Mouse (Mus musculus) midbrain, embryonic 14.5 days (tissue): Measurements from ENCODE around the gene Akap6. TPM values are rescaled to one million over a fixed set of nuclear protein-coding genes. Genes with fewer than 3 reads are reported as not detected.
A peak's percentile ranks its signal among the peaks of the same experiment; 100 is the strongest.

Experiments used
- ATAC-seq: fragments of 200-750 bp; cut with Nextera tagmentation; 2 replicates; pipeline ENCODE4 v1.8.0; 2017; ENCODE audit warnings: moderate number of reproducible peaks, moderate library complexity; ENCODE audit not compliant: low FRiP score, low TSS enrichment
- DNase-seq: peaks from one replicate; pipeline ENCODE4 v3.0.0-alpha.2; 2015
- H3K27ac ChIP-seq: fragments of 300-500 bp; sonication (generic); replicated peaks from 2 replicates; pipeline ENCODE4 v1.5.1; 2014; ENCODE audit warnings: mild to moderate bottlenecking, low read depth, low read length, moderate library complexity
- H3K27me3 ChIP-seq: fragments of 300-500 bp; sonication (generic); 2 replicates; pipeline ENCODE4 v1.6.1; 2014; ENCODE audit warnings: low read length, control low read depth, mixed read lengths; ENCODE audit not compliant: control insufficient read depth, insufficient read depth
- H3K36me3 ChIP-seq: fragments of 300-500 bp; sonication (generic); 2 replicates; pipeline ENCODE4 v1.6.1; 2014; ENCODE audit warnings: low read length, control low read depth; ENCODE audit not compliant: control insufficient read depth, insufficient read depth
- H3K4me1 ChIP-seq: fragments of 300-500 bp; sonication (generic); 2 replicates; pipeline ENCODE4 v1.6.1; 2014; ENCODE audit warnings: mild to moderate bottlenecking, antibody characterized with exemption, low read length, control low read depth; ENCODE audit not compliant: control insufficient read depth, insufficient read depth
- H3K4me2 ChIP-seq: fragments of 300-500 bp; sonication (generic); 2 replicates; pipeline ENCODE4 v1.6.1; 2014; ENCODE audit warnings: mild to moderate bottlenecking, low read length, moderate library complexity
- H3K4me3 ChIP-seq: fragments of 300-500 bp; sonication (generic); replicated peaks from 2 replicates; pipeline ENCODE4 v1.5.1; 2014; ENCODE audit warnings: low read depth, low read length
- H3K9ac ChIP-seq: fragments of 300-500 bp; sonication (generic); replicated peaks from 2 replicates; pipeline ENCODE4 v1.6.1; 2014; ENCODE audit warnings: mild to moderate bottlenecking, low read length, moderate library complexity
- H3K9me3 ChIP-seq: fragments of 300-500 bp; sonication (generic); 2 replicates; pipeline ENCODE4 v1.6.1; 2016; ENCODE audit warnings: low read length, control low read depth, mixed read lengths; ENCODE audit not compliant: control insufficient read depth
- WGBS: fragments of 180-500 bp; shearing (Covaris S2); extraction: QIAGEN DNeasy Blood & Tissue Kit; methylation state at CpG from one replicate; pipeline ENCODE4 v1.1.7; 2014; 5-methylcytosine and 5-hydroxymethylcytosine counted together
- polyA plus RNA-seq: library from polyadenylated mRNA; unstranded; fragments of >200 nt; fragmentation: Nextera tagmentation; extraction: Ambion mirVana; gene quantifications from 2 replicates; pipeline ENCODE4 v1.2.1, GENCODE M21; 2014

Gene Akap6
- polyA plus RNA-seq, 1 experiment from 2014 or later = 35.2 TPM

- H3K9me3 ChIP-seq = no peaks in the 10 kb centered on the region
- H3K4me1 ChIP-seq = peaks cover 3% of the 10 kb centered on the region
- H3K27me3 ChIP-seq = no peaks in the 10 kb centered on the region
- no peak overlapping the region for H3K4me2 ChIP-seq
- H3K27ac ChIP-seq = no peak overlapping the region
- no peaks in the 10 kb centered on the region for H3K36me3 ChIP-seq
- no peak overlapping the region for H3K4me3 ChIP-seq
- WGBS = 88% methylated on average over 2 of the region's 2 CpGs
- DNase-seq (no peak), ATAC-seq (no peak)
- H3K9ac ChIP-seq = no peak overlapping the region
Observed at GRCm38 (mm10) chr12:52764046-52764445, 64.9 kb downstream of the Akap6 start.

- DNase-seq (no peak), ATAC-seq (no peak)
- H3K4me3 ChIP-seq = no peak overlapping the region
- peaks cover 11% of the 10 kb centered on the region for H3K4me1 ChIP-seq
- H3K27me3 ChIP-seq = no peaks in the 10 kb centered on the region
- H3K27ac ChIP-seq = no peak overlapping the region
- no peaks in the 10 kb centered on the region for H3K36me3 ChIP-seq
- no peak overlapping the region for H3K9ac ChIP-seq
- no peak overlapping the region for H3K4me2 ChIP-seq
- no peaks in the 10 kb centered on the region for H3K9me3 ChIP-seq
- 91% methylated on average over 3 of the region's 3 CpGs for WGBS
Observed at GRCm38 (mm10) chr12:52764810-52765209, 65.6 kb downstream of the Akap6 start.

GRCm38 (mm10) chr12:52769561-52769960 lies 70.4 kb downstream of the Akap6 start:
- peaks cover 46% of the 10 kb centered on the region for H3K4me1 ChIP-seq

DNA sequence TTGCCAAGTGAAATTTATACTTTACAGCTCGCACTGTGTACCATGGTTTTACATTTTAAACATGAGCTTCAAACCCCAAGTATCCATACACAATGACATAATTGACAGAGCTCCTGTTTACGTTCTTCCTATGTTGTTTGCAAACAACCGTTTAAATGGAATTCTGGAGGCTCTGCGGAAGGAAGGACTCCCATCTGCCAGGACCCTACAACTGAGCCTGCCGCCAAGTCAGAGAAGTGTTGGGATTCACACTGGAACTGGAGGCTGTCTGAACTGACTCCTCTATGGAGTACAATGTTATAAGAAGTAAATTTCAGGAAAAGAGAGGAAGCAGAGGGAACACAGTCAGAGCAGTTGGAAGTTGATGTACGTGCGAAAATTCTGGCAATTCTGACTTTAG lies 72.7 kb downstream of the Akap6 start:
- Histone ChIP-seq H3K9ac (no peak overlapping the region), H3K36me3 (no peaks in the 10 kb centered on the region), H3K9me3 (no peaks in the 10 kb centered on the region), H3K27ac (no peak overlapping the region), H3K4me2 (no peak overlapping the region), H3K4me1 (peaks cover 47% of the 10 kb centered on the region), H3K27me3 (no peaks in the 10 kb centered on the region), H3K4me3 (no peak overlapping the region)
- no peak for ATAC-seq
- WGBS = 56% methylated on average over 7 of the region's 7 CpGs
- DNase-seq = no peak

More at GRCm38 (mm10) chr12:52769561-52769960, 70.4 kb downstream of the Akap6 start:
- H3K27me3 ChIP-seq = no peaks in the 10 kb centered on the region
- ATAC-seq (no peak), DNase-seq (no peak)
- H3K36me3 ChIP-seq = no peaks in the 10 kb centered on the region
- no peak overlapping the region for H3K27ac ChIP-seq
- WGBS = 13% methylated on average over 3 of the region's 3 CpGs
- no peaks in the 10 kb centered on the region for H3K9me3 ChIP-seq
- H3K4me2 ChIP-seq = no peak overlapping the region
- H3K4me3 ChIP-seq = no peak overlapping the region
- H3K9ac ChIP-seq = no peak overlapping the region

DNA sequence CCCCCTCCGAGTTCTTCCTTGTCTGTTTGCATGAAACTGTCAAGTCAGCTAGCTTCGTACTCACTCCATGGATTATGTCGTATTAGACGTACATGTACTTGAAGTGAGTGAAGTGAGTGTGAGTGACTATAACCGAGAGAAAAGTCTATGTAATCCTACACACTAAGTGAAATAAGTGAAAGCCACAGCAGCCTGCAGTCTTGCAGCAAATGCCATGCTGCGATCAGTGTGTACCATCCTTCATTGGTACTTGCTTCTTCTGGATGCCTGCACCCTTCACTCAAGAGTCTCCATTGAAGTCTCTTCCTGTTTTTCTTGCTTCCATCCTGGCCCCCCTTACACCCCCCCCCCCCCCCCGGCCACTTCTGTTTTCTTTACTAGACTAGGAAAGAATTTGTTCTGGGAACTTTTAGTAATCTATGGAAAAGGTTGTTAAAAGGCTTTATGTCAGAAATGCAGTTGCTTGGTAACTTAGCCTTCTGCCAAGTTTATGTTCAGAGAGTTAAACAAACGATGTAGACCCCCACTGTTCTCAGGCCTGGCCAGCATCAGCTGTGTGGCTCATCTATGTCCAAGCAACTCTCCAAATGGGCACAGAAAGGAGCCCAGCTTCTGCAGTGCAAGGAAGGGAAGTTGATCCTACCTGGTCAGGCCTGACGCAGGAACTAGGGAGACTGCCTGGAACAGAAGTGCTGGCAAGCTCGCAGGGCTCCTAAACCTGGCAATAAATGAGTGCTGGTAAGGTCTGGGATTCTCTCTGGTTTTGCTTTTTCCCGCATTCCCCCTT lies 73.5 kb downstream of the Akap6 start:
- no peak overlapping the region; the same call in 1 of the 2 replicates for H3K9ac ChIP-seq
- no peaks in the 10 kb centered on the region for H3K36me3 ChIP-seq
- peak overlapping the region; percentile 60; the same call in 1 of the 2 replicates for H3K27ac ChIP-seq
- DNase-seq (peak; percentile 47), ATAC-seq (no peak)
- peaks cover 47% of the 10 kb centered on the region for H3K4me1 ChIP-seq
- no peaks in the 10 kb centered on the region for H3K9me3 ChIP-seq
- no peak overlapping the region for H3K4me3 ChIP-seq
- WGBS = 29% methylated on average over 10 of the region's 11 CpGs
- H3K4me2 ChIP-seq = no peak overlapping the region
- no peaks in the 10 kb centered on the region for H3K27me3 ChIP-seq

- Histone ChIP-seq H3K9ac (no peak overlapping the region), H3K27me3 (no peaks in the 10 kb centered on the region), H3K36me3 (no peaks in the 10 kb centered on the region), H3K4me1 (peaks cover 44% of the 10 kb centered on the region), H3K27ac (peak overlapping the region; percentile 16; the same call in 1 of the 2 replicates), H3K4me2 (peak overlapping the region; percentile 15; the same call in 1 of the 2 replicates), H3K4me3 (no peak overlapping the region), H3K9me3 (no peaks in the 10 kb centered on the region)
- 32% methylated on average over 3 of the region's 3 CpGs for WGBS
- DNase-seq (peak; percentile 71), ATAC-seq (0 out of 2 replicates have a peak, but pooled peaks have one; percentile 19)
Observed at GRCm38 (mm10) chr12:52773847-52774246, 74.7 kb downstream of the Akap6 start.

DNA sequence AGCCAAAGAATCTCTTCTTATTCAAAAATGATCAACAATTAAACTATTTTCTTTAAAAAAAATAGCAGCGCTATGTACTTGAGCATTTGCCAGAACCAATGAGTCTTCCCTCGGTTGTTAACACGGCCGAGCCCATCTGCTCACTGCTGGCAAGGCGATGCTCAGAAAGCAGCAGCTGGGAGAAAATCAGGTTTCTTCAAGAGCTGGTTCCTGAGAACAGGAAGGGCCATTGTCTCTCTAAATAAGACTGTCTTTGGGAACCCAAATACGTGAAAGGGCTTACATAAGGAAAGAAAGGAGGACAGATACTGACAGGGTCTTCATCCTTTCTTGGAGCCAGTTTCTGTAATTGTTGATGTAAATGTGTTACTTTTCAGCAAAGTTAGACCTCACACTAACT lies 75.2 kb downstream of the Akap6 start:
- Histone ChIP-seq H3K9me3 (no peaks in the 10 kb centered on the region), H3K36me3 (no peaks in the 10 kb centered on the region), H3K27me3 (no peaks in the 10 kb centered on the region), H3K9ac (no peak overlapping the region), H3K27ac (peak overlapping the region; percentile 66), H3K4me2 (no peak overlapping the region; the same call in 1 of the 2 replicates), H3K4me3 (no peak overlapping the region), H3K4me1 (peaks cover 40% of the 10 kb centered on the region)
- ATAC-seq (peak; percentile 55; the same call in 1 of the 2 replicates), DNase-seq (peak; percentile 75)
- 8% methylated on average over 6 of the region's 6 CpGs for WGBS

- ATAC-seq (no peak), DNase-seq (no peak)
- no peak overlapping the region for H3K4me2 ChIP-seq
- no peaks in the 10 kb centered on the region for H3K9me3 ChIP-seq
- H3K4me3 ChIP-seq = no peak overlapping the region
- H3K27me3 ChIP-seq = no peaks in the 10 kb centered on the region
- 52% methylated on average over 5 of the region's 5 CpGs for WGBS
- no peak overlapping the region for H3K9ac ChIP-seq
- no peak overlapping the region for H3K27ac ChIP-seq
- no peaks in the 10 kb centered on the region for H3K36me3 ChIP-seq
- peaks cover 20% of the 10 kb centered on the region for H3K4me1 ChIP-seq
Observed at GRCm38 (mm10) chr12:52780216-52780615, 81.0 kb downstream of the Akap6 start.

GRCm38 (mm10) chr12:52781066-52781465 lies 81.9 kb downstream of the Akap6 start:
- H3K4me2 ChIP-seq = no peak overlapping the region
- H3K27me3 ChIP-seq = no peaks in the 10 kb centered on the region
- peaks cover 20% of the 10 kb centered on the region for H3K4me1 ChIP-seq
- H3K27ac ChIP-seq = no peak overlapping the region
- DNase-seq (no peak), ATAC-seq (no peak)
- H3K9me3 ChIP-seq = no peaks in the 10 kb centered on the region
- H3K9ac ChIP-seq = no peak overlapping the region
- no peak overlapping the region for H3K4me3 ChIP-seq
- no peaks in the 10 kb centered on the region for H3K36me3 ChIP-seq
- 80% methylated on average over 7 of the region's 7 CpGs for WGBS
